Mouse (Mus musculus): ENCODE data around the gene Slc22a3.

The Slc22a3 gene

GRCm38 (mm10) chr17:12507654-12508204 lies at the start of gene Slc22a3:
Slc22a3 (minus strand) TSS chr17:12507704.
- DNase-seq (ENCODE audit: low spot score in 2 of 2) = no peak

GRCm38 (mm10) chr17:12534353-12535145 lies 27.0 kb upstream of the Slc22a3 start:
- peak in 1 of 2 experiments; percentile 67 for DNase-seq (ENCODE audit: low spot score in 2 of 2)

GRCm38 (mm10) chr17:12532115-12532514 lies 24.6 kb upstream of the Slc22a3 start:
- DNase-seq (ENCODE audit: low spot score in 2 of 2) = peak in 1 of 2 experiments; percentile 54

- no peak for DNase-seq (ENCODE audit: low spot score in 2 of 2)
These were observed 22.6 kb upstream of the Slc22a3 start for GRCm38 (mm10) chr17:12530081-12530480.

- DNase-seq (ENCODE audit: low spot score in 2 of 2) = no peak
These were observed 22.0 kb upstream of the Slc22a3 start for GRCm38 (mm10) chr17:12529384-12529985.

GRCm38 (mm10) chr17:12519089-12519488 lies 11.6 kb upstream of the Slc22a3 start:
- DNase-seq (ENCODE audit: low spot score in 2 of 2) = no peak

GRCm38 (mm10) chr17:12518194-12518593 lies 10.7 kb upstream of the Slc22a3 start:
- DNase-seq (ENCODE audit: low spot score in 2 of 2) = no peak

- no peak for DNase-seq (ENCODE audit: low spot score in 2 of 2)
These were observed 6.5 kb upstream of the Slc22a3 start for GRCm38 (mm10) chr17:12513997-12514396.

GRCm38 (mm10) chr17:12513107-12513923 lies 5.8 kb upstream of the Slc22a3 start:
- DNase-seq (ENCODE audit: low spot score in 2 of 2) = no peak

GRCm38 (mm10) chr17:12511193-12511592 lies 3.7 kb upstream of the Slc22a3 start:
- no peak for DNase-seq (ENCODE audit: low spot score in 2 of 2)

GRCm38 (mm10) chr17:12508376-12508775 lies 872 bp upstream of the Slc22a3 start:
- no peak for DNase-seq (ENCODE audit: low spot score in 2 of 2)

- no peak for DNase-seq (ENCODE audit: low spot score in 2 of 2)
These were observed 471 bp downstream of the Slc22a3 start for GRCm38 (mm10) chr17:12506903-12507563.

- DNase-seq (ENCODE audit: low spot score in 2 of 2) = no peak
These were observed 1.8 kb downstream of the Slc22a3 start for GRCm38 (mm10) chr17:12505708-12506107.

- no peak for DNase-seq (ENCODE audit: low spot score in 2 of 2)
These were observed 8.1 kb downstream of the Slc22a3 start for GRCm38 (mm10) chr17:12499426-12499825.

GRCm38 (mm10) chr17:12495558-12495957 lies 11.9 kb downstream of the Slc22a3 start:
- DNase-seq (ENCODE audit: low spot score in 2 of 2) = no peak

GRCm38 (mm10) chr17:12491591-12491990 lies 15.9 kb downstream of the Slc22a3 start:
- DNase-seq (ENCODE audit: low spot score in 2 of 2) = no peak

- DNase-seq (ENCODE audit: low spot score in 2 of 2) = no peak
These were observed 17.6 kb downstream of the Slc22a3 start for GRCm38 (mm10) chr17:12489888-12490287.

- DNase-seq (ENCODE audit: low spot score in 2 of 2) = no peak
These were observed 21.8 kb downstream of the Slc22a3 start for GRCm38 (mm10) chr17:12485657-12486056.

GRCm38 (mm10) chr17:12479416-12479815 lies 28.1 kb downstream of the Slc22a3 start:
- no peak for DNase-seq (ENCODE audit: low spot score in 2 of 2)

GRCm38 (mm10) chr17:12474509-12475083 lies 32.9 kb downstream of the Slc22a3 start:
- DNase-seq (ENCODE audit: low spot score in 2 of 2) = no peak

- no peak for DNase-seq (ENCODE audit: low spot score in 2 of 2)
These were observed 35.0 kb downstream of the Slc22a3 start for GRCm38 (mm10) chr17:12472547-12472946.

All from cerebellum, postnatal 4 days (tissue).